Comparison of ENCODE assay signal across 17 mouse cellular contexts in genomic region chr7:99033838-99034237, GRCm38 (mm10).
"Had no signal": no experiment of that assay in that cellular context is flagged by ENCODE, and none has a peak within 500 bp of the region (broad histone marks: within the 10 kb centered on the region; RNA-seq: fewer than 3 reads in every experiment).

No protein-coding gene starts in this region.

- H3K27me3 ChIP-seq: limb, embryonic 12.5 days; liver, embryonic 12.5 days; neural tube, embryonic 15.5 days had no signal

- H3K27ac ChIP-seq: limb, embryonic 12.5 days; liver, embryonic 12.5 days; midbrain, embryonic 10.5 days; neural tube, embryonic 15.5 days had no signal

- H3K4me3 ChIP-seq: limb, embryonic 12.5 days; liver, embryonic 12.5 days; midbrain, embryonic 10.5 days; myocyte; neural tube, embryonic 15.5 days had no signal

- ATAC-seq: intestine, postnatal 0 days; liver, embryonic 12.5 days had no signal

- H3K9ac ChIP-seq: limb, embryonic 12.5 days; liver, embryonic 12.5 days; lung, embryonic 14.5 days; neural tube, embryonic 15.5 days had no signal

- H3K4me2 ChIP-seq: limb, embryonic 12.5 days; liver, embryonic 12.5 days; lung, embryonic 14.5 days; neural tube, embryonic 15.5 days had no signal

- H3K4me1 ChIP-seq: liver, embryonic 12.5 days had no signal

- H3K36me3 ChIP-seq: neural tube, embryonic 15.5 days had no signal

- DNase-seq: kidney, postnatal 14 days; layer of hippocampus, adult 9-11 months; layer of hippocampus, postnatal 36 days; lung, embryonic 14.5 days; lung, postnatal 10 days; lung, postnatal 4 days; midbrain, embryonic 14.5 days; right cerebral cortex, adult 18-20 months; right cerebral cortex, postnatal 25 days; thymus, adult 18-20 months; thymus, postnatal 14 days had no signal

- H3K9me3 ChIP-seq: liver, embryonic 12.5 days; midbrain, embryonic 10.5 days; neural tube, embryonic 15.5 days had no signal
